Mouse (Mus musculus) heart, postnatal 25 days (tissue): Measurements from ENCODE around the gene Gm20908. TPM values are rescaled to one million over a fixed set of nuclear protein-coding genes. Genes with fewer than 3 reads are reported as not detected.
"Not testable (repeated sequence)": the region's sequence is repeated elsewhere in the genome, so short reads cannot be mapped to it uniquely, and the experiment has no call there.

Source experiments
- DNase-seq: peaks from one replicate; pipeline ENCODE4 v3.0.0; 2022; ENCODE audit warnings: low spot score
- intact Hi-C: fragments of 180-260 bp; cut with DNase I; formaldehyde crosslinking; loops from one replicate; pipeline ENCODE4 v1.15.1; 2025
- total RNA-seq, 2 experiments: library from RNA; stranded (reverse); gene quantifications; 2 replicates each; pipeline ENCODE4 v1.2.3; 2021

The Gm20908 gene
- total RNA-seq, result not detected

- DNase-seq, intact Hi-C loops: not testable (repeated sequence)
Observed at GRCm38 (mm10) chrY:64472966-64473365, at the start of gene Gm20908. Gene Gm20908 (plus strand): TSS chrY:64473266.
